Mouse (Mus musculus): ENCODE measurements around the gene Abca5. TPM values are rescaled to one million over a fixed set of nuclear protein-coding genes. Genes with fewer than 3 reads are reported as not detected.

Gene Abca5
- polyA plus RNA-seq (2017; shearing (Covaris generic)): 1.1 TPM

GRCm38 (mm10) chr11:110337289-110338245, at the start of gene Abca5:
Gene Abca5 (minus strand): TSS chr11:110337716.

GRCm38 (mm10) chr11:110251534-110251933, 86.0 kb downstream of the Abca5 start, which contains the start of gene Abca6:
Gene Abca6 (minus strand): TSS chr11:110251776.

Other genes starting within 250 kb of the Abca5 start
- not detected for gene Abca8a, start 241.7 kb downstream of the Abca5 start, polyA plus RNA-seq (2017; shearing (Covaris generic))
- gene Abca9, start 169.5 kb downstream of the Abca5 start, polyA plus RNA-seq (2017; shearing (Covaris generic)): not detected
- gene Abca6, start 85.9 kb downstream of the Abca5 start, polyA plus RNA-seq (2017; shearing (Covaris generic)): 0.09 TPM
- gene Map2k6, start 61.4 kb upstream of the Abca5 start, polyA plus RNA-seq (2017; shearing (Covaris generic)): 14.8 TPM

Data from naive thymus-derived CD4-positive, alpha-beta T cell, adult 5 months (primary cell).